In genomic region chr7:19910421-19911291, GRCm38 (mm10) we compare ENCODE assay signal across 7 mouse cellular contexts. TPM values are rescaled to one million over a fixed set of nuclear protein-coding genes. Genes with fewer than 3 reads are reported as not detected.
DNase-seq lines count a peak whose midpoint lies in the region; ATAC-seq and TF ChIP-seq lines count a peak whose summit lies in the region.

No protein-coding gene starts in this region.

- peak; percentile 98 for TF ChIP-seq CTCF in intestine, postnatal 0 days (IDR thresholded peaks at IDR 0.05; ENCODE audit: low read depth)
- peak; percentile 87 for TF ChIP-seq CTCF in small intestine, adult 2 months (IDR thresholded peaks at IDR 0.05; ENCODE audit: extremely low read depth, insufficient read length, insufficient replicate concordance, low read depth, low read length)

- no peak overlapping the region for H3K4me2 ChIP-seq in intestine, postnatal 0 days (replicated peaks; ENCODE audit: low read depth)
- no peak overlapping the region for H3K4me2 ChIP-seq in midbrain, embryonic 14.5 days (ENCODE audit: low read length)

- peaks cover 61% of the 10 kb centered on the region for H3K36me3 ChIP-seq in intestine, postnatal 0 days (ENCODE audit: control insufficient read depth, insufficient read depth)
- peaks cover 26% of the 10 kb centered on the region for H3K36me3 ChIP-seq in limb, embryonic 10.5 days
- no peaks in the 10 kb centered on the region for H3K36me3 ChIP-seq in midbrain, embryonic 14.5 days (ENCODE audit: control insufficient read depth, insufficient read depth, low read length)
- H3K36me3 ChIP-seq in small intestine, adult 2 months (ENCODE audit: control insufficient read depth, insufficient read depth, low read length): peaks cover 25% of the 10 kb centered on the region

- H3K27ac ChIP-seq in intestine, postnatal 0 days (ENCODE audit: low read depth, low read length): no peak overlapping the region
- H3K27ac ChIP-seq in limb, embryonic 10.5 days: no peak overlapping the region
- H3K27ac ChIP-seq in midbrain, embryonic 14.5 days (replicated peaks; ENCODE audit: low read depth, low read length): no peak overlapping the region
- H3K27ac ChIP-seq in small intestine, adult 2 months (ENCODE audit: insufficient read depth, low read depth, low read length): no peak overlapping the region

- H3K9me3 ChIP-seq in intestine, postnatal 0 days (ENCODE audit: control insufficient read depth): no peaks in the 10 kb centered on the region
- H3K9me3 ChIP-seq in limb, embryonic 10.5 days (replicated peaks): no peaks in the 10 kb centered on the region
- peaks cover 3% of the 10 kb centered on the region; the same call in 1 of the 2 replicates for H3K9me3 ChIP-seq in midbrain, embryonic 14.5 days (ENCODE audit: control insufficient read depth, low read length)

- ATAC-seq in intestine, postnatal 0 days: peak; percentile 51; the same call in 1 of the 2 replicates
- peak; percentile 64 for ATAC-seq in midbrain, embryonic 14.5 days (ENCODE audit: low FRiP score, low TSS enrichment)

- no peaks in the 10 kb centered on the region for H3K4me1 ChIP-seq in intestine, postnatal 0 days (replicated peaks; ENCODE audit: control insufficient read depth, insufficient read depth, low read length)
- no peaks in the 10 kb centered on the region for H3K4me1 ChIP-seq in limb, embryonic 10.5 days
- H3K4me1 ChIP-seq in midbrain, embryonic 14.5 days (ENCODE audit: control insufficient read depth, insufficient read depth, low read length): no peaks in the 10 kb centered on the region
- H3K4me1 ChIP-seq in small intestine, adult 2 months (ENCODE audit: control insufficient read depth, insufficient read depth, insufficient read length, low read length): peaks cover 5% of the 10 kb centered on the region; the same call in 1 of the 2 replicates

- no peaks in the 10 kb centered on the region for H3K27me3 ChIP-seq in intestine, postnatal 0 days (replicated peaks; ENCODE audit: control insufficient read depth, insufficient read depth, low read length)
- H3K27me3 ChIP-seq in limb, embryonic 10.5 days (ENCODE audit: low read depth, poor library complexity, severe bottlenecking): no peaks in the 10 kb centered on the region
- no peaks in the 10 kb centered on the region for H3K27me3 ChIP-seq in midbrain, embryonic 14.5 days (ENCODE audit: control insufficient read depth, insufficient read depth, low read length)
- no peaks in the 10 kb centered on the region for H3K27me3 ChIP-seq in small intestine, adult 2 months (ENCODE audit: control insufficient read depth, insufficient read depth, low read length)

- no peak overlapping the region for H3K9ac ChIP-seq in intestine, postnatal 0 days (ENCODE audit: low read depth, low read length)
- H3K9ac ChIP-seq in midbrain, embryonic 14.5 days (replicated peaks; ENCODE audit: low read length): no peak overlapping the region

- DNase-seq in adrenal gland, adult 2 months: peak; percentile 81
- peak; percentile 83 for DNase-seq in embryo, embryonic 10.5 days (ENCODE audit: low spot score)
- peak; percentile 66 to 80 for DNase-seq in gastrocnemius, postnatal 4 days (ENCODE audit: low spot score in 2 of 2)
- DNase-seq in limb, embryonic 10.5 days (ENCODE audit: low spot score): peak; percentile 87
- peak; percentile 89 for DNase-seq in midbrain, embryonic 14.5 days

- no peak for TF ChIP-seq POLR2A in small intestine, adult 2 months (IDR thresholded peaks at IDR 0.05; ENCODE audit: low read depth, low read length)

- WGBS in intestine, postnatal 0 days: 50% methylated on average over 21 of the region's 21 CpGs
- WGBS in limb, embryonic 10.5 days: 49% methylated on average over 21 of the region's 21 CpGs
- 50% methylated on average over 21 of the region's 21 CpGs for WGBS in midbrain, embryonic 14.5 days
- 50% methylated on average over 21 of the region's 21 CpGs for WGBS in small intestine, adult 2 months

- H3K4me3 ChIP-seq in intestine, postnatal 0 days (ENCODE audit: low read depth, low read length): no peak overlapping the region
- H3K4me3 ChIP-seq in limb, embryonic 10.5 days: no peak overlapping the region
- H3K4me3 ChIP-seq in midbrain, embryonic 14.5 days (replicated peaks; ENCODE audit: low read depth, low read length): no peak overlapping the region
- no peak overlapping the region for H3K4me3 ChIP-seq in small intestine, adult 2 months (ENCODE audit: low read depth, low read length)

RNA-seq across cellular contexts. Expression of gene Pvr, which starts 10.3 kb away (rescaled TPM):
- total RNA-seq in adrenal gland, adult 2 months (2021): 10 to 100 TPM; 20.3 to 36.5 TPM
- polyA plus RNA-seq in adrenal gland, adult 2 months (2012; rRNA removed): 9.6 and 12.0 TPM in 2 replicates
- total RNA-seq in gastrocnemius, postnatal 4 days (2021): 10 to 100 TPM; 22.3 to 23.0 TPM
- 8.9 and 10.7 TPM in 2 replicates for polyA plus RNA-seq in intestine, postnatal 0 days (2015; fragmentation: Nextera tagmentation; extraction: Ambion mirVana)
- polyA plus RNA-seq in limb, embryonic 10.5 days (2016; fragmentation: Nextera tagmentation; extraction: Ambion mirVana): 6.2 TPM in 2 replicates
- polyA plus RNA-seq in midbrain, embryonic 14.5 days (2014; fragmentation: Nextera tagmentation; extraction: Ambion mirVana): 4.9 and 8.2 TPM in 2 replicates
- polyA plus RNA-seq in small intestine, adult 2 months (2012; rRNA removed): 5.7 and 14.3 TPM in 2 replicates

RNA-seq across cellular contexts. Expression of gene Ceacam19, which starts 22.9 kb away (rescaled TPM):
- total RNA-seq in adrenal gland, adult 2 months (2021): not detected
- polyA plus RNA-seq in adrenal gland, adult 2 months (2012; rRNA removed): not detected in 2 replicates
- total RNA-seq in gastrocnemius, postnatal 4 days (2021): not detected
- polyA plus RNA-seq in intestine, postnatal 0 days (2015; fragmentation: Nextera tagmentation; extraction: Ambion mirVana): not detected in 2 replicates
- not detected in 2 replicates for polyA plus RNA-seq in limb, embryonic 10.5 days (2016; fragmentation: Nextera tagmentation; extraction: Ambion mirVana)
- not detected in 2 replicates for polyA plus RNA-seq in midbrain, embryonic 14.5 days (2014; fragmentation: Nextera tagmentation; extraction: Ambion mirVana)
- polyA plus RNA-seq in small intestine, adult 2 months (2012; rRNA removed): not detected in 2 replicates

RNA-seq across cellular contexts. Expression of gene Igsf23, which starts 39.9 kb away (rescaled TPM):
- total RNA-seq in adrenal gland, adult 2 months (2021): not detected
- polyA plus RNA-seq in adrenal gland, adult 2 months (2012; rRNA removed): 0.12 TPM in 1 of 2 replicates, not detected in the other
- not detected for total RNA-seq in gastrocnemius, postnatal 4 days (2021)
- polyA plus RNA-seq in intestine, postnatal 0 days (2015; fragmentation: Nextera tagmentation; extraction: Ambion mirVana): 171 and 189 TPM in 2 replicates
- polyA plus RNA-seq in limb, embryonic 10.5 days (2016; fragmentation: Nextera tagmentation; extraction: Ambion mirVana): 0.21 and 0.24 TPM in 2 replicates
- not detected in 2 replicates for polyA plus RNA-seq in midbrain, embryonic 14.5 days (2014; fragmentation: Nextera tagmentation; extraction: Ambion mirVana)
- polyA plus RNA-seq in small intestine, adult 2 months (2012; rRNA removed): 87.9 and 185 TPM in 2 replicates

RNA-seq across cellular contexts. Expression of gene Ceacam16, which starts 49.6 kb away (rescaled TPM):
- not detected for total RNA-seq in adrenal gland, adult 2 months (2021)
- 0.52 and 0.55 TPM in 2 replicates for polyA plus RNA-seq in adrenal gland, adult 2 months (2012; rRNA removed)
- total RNA-seq in gastrocnemius, postnatal 4 days (2021): not detected
- polyA plus RNA-seq in intestine, postnatal 0 days (2015; fragmentation: Nextera tagmentation; extraction: Ambion mirVana): not detected in 2 replicates
- not detected in 2 replicates for polyA plus RNA-seq in limb, embryonic 10.5 days (2016; fragmentation: Nextera tagmentation; extraction: Ambion mirVana)
- polyA plus RNA-seq in midbrain, embryonic 14.5 days (2014; fragmentation: Nextera tagmentation; extraction: Ambion mirVana): 0.90 TPM in 1 of 2 replicates, not detected in the other
- 0.47 and 1.3 TPM in 2 replicates for polyA plus RNA-seq in small intestine, adult 2 months (2012; rRNA removed)

RNA-seq across cellular contexts. Expression of gene Ceacam20, which starts 54.6 kb away (rescaled TPM):
- not detected for total RNA-seq in adrenal gland, adult 2 months (2021)
- polyA plus RNA-seq in adrenal gland, adult 2 months (2012; rRNA removed): 0.03 TPM in 1 of 2 replicates, not detected in the other
- not detected for total RNA-seq in gastrocnemius, postnatal 4 days (2021)
- polyA plus RNA-seq in intestine, postnatal 0 days (2015; fragmentation: Nextera tagmentation; extraction: Ambion mirVana): 36.1 and 39.7 TPM in 2 replicates
- not detected in 2 replicates for polyA plus RNA-seq in limb, embryonic 10.5 days (2016; fragmentation: Nextera tagmentation; extraction: Ambion mirVana)
- polyA plus RNA-seq in midbrain, embryonic 14.5 days (2014; fragmentation: Nextera tagmentation; extraction: Ambion mirVana): not detected in 2 replicates
- 48.9 and 179 TPM in 2 replicates for polyA plus RNA-seq in small intestine, adult 2 months (2012; rRNA removed)

Comparison
In these comparisons a context has a peak if more than half of its experiments do, and no peak if none do; other contexts are left out.
1. RNA of gene Igsf23, which starts 39.9 kb away (polyA plus RNA-seq): 171 to 189 TPM in intestine, postnatal 0 days and 87.9 to 185 TPM in small intestine, adult 2 months; 0.21 to 0.24 TPM in limb, embryonic 10.5 days, 0.12 TPM in adrenal gland, adult 2 months and not detected in midbrain, embryonic 14.5 days; every median in the first group is over 10 times any median in the second.
2. Peak in every context shown above with its lines, with median percentiles within 50 percentile points of each other: DNase-seq.